Mouse (Mus musculus): ENCODE results near the gene Plcl1. TPM values are rescaled to one million over a fixed set of nuclear protein-coding genes. Genes with fewer than 3 reads are reported as not detected.
"Not testable (repeated sequence)": the region's sequence is repeated elsewhere in the genome, so short reads cannot be mapped to it uniquely, and the experiment has no call there.

Gene Plcl1
- total RNA-seq, 2 experiments from 2014 or later, result not detected

DNA sequence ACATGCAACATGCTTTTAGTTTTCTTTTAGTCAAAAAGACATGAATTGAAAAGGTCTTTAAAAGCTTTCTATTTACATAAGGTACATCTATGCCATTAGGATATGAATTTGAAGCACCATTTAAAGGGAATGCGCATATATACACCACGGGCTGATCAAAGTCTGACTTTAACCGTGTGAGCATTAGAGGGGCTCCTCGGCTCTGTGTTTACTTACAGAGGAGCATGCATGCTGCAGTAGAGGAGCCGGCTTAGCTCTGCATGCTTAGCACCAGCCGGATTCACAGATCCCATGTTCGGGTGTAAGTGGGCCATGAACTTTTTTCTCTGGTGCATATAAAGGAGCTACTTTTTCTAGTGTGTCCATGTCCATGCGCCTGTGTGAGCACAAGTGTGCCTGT, 31.4 kb downstream of the Plcl1 start:
- ATAC-seq (replicated peaks; ENCODE audit: poor library complexity, severe bottlenecking), result no peak

DNA sequence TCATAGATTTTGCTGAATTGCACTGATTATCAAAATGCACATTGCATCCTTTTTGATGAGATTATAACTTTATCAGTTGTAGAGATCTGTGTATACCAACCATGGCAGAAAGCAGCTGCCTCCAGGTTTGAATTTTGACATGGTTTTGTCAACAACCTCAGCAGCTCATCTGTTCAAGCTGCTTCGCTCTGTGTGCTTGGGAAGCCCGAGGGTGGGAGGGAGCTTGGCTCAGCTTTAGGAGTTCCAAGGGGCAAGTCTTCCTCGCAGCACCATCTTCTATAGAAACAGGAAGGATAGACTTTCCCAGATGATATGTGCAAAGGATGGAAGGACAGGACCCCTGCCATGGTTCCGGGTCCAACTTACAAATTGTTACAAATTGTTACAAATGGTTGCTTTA, 32.9 kb downstream of the Plcl1 start:
- ATAC-seq (replicated peaks; ENCODE audit: poor library complexity, severe bottlenecking), result no peak

DNA sequence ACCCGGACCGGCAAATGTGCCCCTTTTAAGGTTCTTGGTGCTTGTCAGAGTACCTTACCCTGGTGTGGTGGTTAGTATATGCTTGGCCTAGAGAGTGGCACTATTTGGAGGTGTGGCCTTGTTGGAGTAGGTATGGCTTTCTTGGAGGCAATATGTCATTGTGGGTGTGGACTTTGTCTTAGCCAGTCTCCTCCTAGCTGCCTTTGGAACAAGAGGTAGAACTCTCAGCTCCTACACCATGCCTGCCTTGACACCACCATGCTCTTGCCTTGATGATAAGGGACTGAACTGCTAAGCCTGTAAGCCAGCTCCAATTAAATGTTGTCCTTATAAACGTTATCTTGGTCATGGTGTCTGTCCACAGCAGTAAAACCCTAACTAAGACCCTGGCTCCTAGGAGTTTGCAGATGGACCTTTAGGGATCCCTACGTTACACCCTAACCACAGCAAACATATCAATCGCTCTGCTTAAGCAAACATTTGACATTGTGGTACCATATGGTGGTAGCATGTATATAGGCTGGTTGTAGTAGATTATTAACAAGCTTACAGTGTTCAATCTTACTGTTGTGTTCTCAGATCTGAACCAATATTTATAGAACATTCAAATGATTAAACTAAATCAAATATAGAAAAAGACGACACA, 39.4 kb downstream of the Plcl1 start:
- ATAC-seq (replicated peaks; ENCODE audit: poor library complexity, severe bottlenecking), result no peak

DNA sequence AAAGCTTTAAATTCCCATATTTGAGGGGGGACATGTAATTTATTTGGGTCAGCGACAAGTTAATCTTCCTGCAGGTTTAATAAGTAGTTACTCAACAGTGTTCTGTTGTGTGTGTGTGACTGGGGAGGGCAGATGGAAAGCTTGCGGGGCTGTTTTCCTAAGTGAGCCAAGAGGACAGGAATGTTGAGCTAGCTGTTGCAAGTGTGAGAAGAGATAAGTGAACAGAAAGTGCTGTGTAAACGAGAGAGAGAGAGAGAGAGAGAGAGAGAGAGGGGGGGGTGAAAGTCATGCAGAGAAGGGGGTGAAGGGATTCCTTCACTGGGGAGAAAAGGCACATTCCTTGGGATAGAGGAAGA, 39.9 kb downstream of the Plcl1 start:
- ATAC-seq (replicated peaks; ENCODE audit: poor library complexity, severe bottlenecking), result no peak

DNA sequence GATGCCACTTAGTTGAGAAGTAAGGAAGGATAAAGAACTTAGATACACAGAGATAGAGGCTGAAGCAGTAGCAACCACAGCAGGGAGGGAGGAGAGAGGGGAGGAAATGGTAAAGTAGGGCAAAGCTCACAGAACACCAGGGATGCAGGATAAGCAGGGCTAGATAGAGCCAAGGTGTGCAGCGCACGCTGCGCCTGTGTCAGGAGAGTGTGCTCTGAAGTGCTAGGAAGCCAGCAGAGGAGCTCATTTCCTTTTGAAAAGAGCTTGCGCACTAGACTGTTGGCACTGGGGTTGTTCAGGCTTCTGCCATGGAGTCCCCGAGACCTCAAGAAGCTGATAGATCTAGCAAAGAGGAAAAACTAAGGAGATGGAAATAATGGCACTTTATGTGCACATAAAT, 40.6 kb downstream of the Plcl1 start:
- ATAC-seq (replicated peaks; ENCODE audit: poor library complexity, severe bottlenecking), result no peak

GRCm38 (mm10) chr1:55446876-55447275, 41.2 kb downstream of the Plcl1 start:
- ATAC-seq (replicated peaks; ENCODE audit: poor library complexity, severe bottlenecking), result no peak

GRCm38 (mm10) chr1:55447661-55448060, 41.9 kb downstream of the Plcl1 start:
- ATAC-seq (replicated peaks; ENCODE audit: poor library complexity, severe bottlenecking), result peak; percentile 58; the same call in 1 of the 2 replicates

GRCm38 (mm10) chr1:55448104-55448503, 42.4 kb downstream of the Plcl1 start:
- ATAC-seq (replicated peaks; ENCODE audit: poor library complexity, severe bottlenecking), result no peak

DNA sequence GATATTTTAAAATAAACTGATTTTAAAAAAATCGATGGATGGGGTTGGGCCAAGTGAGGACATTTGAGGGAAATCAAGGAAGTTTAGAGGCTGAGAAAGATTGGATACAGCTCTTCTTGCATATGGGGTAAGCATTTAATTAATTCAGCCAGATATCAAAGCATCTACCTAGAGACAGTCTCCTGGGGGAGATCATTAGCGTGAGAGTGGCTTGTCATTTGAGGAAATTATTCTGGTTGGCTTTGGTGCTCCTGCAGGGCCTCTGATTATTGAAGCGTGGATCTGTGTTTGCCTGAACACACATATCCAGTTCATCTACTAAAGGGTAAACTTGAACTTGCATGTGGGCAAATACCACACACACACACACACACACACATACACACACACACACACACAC, 44.1 kb downstream of the Plcl1 start:
- no peak for ATAC-seq (replicated peaks; ENCODE audit: poor library complexity, severe bottlenecking)

DNA sequence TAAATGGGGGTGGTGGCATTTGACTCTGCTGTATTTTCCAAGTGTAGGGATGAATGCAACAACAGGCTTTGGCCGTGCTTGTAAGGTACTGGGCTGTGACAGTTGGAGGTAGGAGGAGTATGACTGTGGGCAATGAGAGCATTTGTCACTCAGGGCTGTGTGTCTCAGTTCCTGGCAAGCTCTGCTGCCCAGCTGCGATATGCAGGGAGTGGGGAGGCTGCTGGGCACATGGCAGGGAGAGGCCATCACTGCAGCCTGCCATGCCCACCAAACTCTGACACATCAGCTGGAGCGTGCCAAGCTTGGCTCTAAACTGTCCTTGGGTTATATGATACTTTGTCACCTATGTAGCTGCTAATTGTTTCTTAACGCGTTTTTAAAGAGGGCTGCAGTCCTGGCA, 48.4 kb downstream of the Plcl1 start:
- ATAC-seq (replicated peaks; ENCODE audit: poor library complexity, severe bottlenecking), result no peak

DNA sequence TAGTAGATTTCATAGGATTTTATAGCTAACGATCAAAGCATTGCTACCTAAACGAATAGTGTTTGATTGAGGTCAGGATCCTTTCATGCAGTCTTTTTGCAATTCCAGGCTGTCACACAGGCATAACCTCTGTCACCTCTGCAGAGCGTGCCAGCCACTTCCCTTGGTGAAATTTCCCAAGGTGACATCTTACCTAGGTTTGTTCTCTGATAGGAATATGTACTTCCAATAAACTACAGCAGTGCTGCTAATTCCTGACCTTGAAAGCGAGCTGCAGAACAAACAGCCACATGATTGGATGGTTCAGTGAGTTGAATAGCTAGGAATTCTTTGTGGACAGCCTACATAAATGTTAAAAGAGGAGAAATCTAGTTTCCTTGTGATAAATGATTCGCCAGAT, 56.6 kb downstream of the Plcl1 start:
- ATAC-seq (replicated peaks; ENCODE audit: poor library complexity, severe bottlenecking), result no peak

- ATAC-seq (replicated peaks; ENCODE audit: poor library complexity, severe bottlenecking), result no peak
Observed at GRCm38 (mm10) chr1:55473756-55474155, 68.0 kb downstream of the Plcl1 start.

DNA sequence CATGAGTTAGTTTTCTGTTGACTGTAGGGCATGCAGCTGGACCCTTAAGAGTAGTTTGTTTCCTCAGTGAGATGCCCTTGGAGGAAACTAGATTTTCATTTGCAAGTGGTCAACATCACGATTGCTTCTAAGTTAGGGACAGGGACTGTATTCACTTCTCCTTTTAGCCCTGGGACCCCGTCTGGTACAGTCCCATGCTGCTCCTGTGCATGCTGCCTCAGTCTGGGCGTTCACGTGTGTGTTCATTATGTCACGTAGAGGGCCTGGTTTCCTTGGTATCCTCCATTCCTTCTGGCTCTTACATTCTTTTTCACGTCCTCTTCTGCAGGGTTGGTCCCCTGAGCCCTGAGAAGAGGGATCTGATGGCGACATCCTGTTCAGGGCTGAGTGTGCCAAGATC, 69.3 kb downstream of the Plcl1 start:
- ATAC-seq (replicated peaks; ENCODE audit: poor library complexity, severe bottlenecking), result 0 out of 2 replicates have a peak, but pooled peaks have one; percentile 22

DNA sequence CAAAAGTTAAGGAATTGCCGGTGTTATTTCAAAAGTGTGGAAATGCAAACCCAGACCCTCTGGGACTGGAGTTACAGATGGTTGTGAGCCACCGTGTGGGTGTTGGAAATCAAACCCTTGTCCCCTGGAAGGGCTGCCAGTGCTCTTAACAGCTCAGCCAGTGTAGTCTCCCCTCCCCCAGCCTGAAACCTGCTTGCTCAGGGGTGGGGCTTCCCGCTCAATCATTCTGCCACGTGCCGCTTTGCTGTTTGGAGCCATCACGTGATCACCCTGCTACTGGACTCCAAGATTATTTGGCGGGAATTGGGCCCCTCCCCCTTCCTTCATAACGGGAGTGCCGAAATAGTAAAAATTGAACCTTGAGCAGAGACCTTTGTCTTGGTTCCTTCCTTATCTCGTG, 81.7 kb downstream of the Plcl1 start:
- ATAC-seq (replicated peaks; ENCODE audit: poor library complexity, severe bottlenecking), result not testable (repeated sequence)

- peak; percentile 77 for ATAC-seq (replicated peaks; ENCODE audit: poor library complexity, severe bottlenecking)
Observed at GRCm38 (mm10) chr1:55488261-55488660, 82.5 kb downstream of the Plcl1 start.

DNA sequence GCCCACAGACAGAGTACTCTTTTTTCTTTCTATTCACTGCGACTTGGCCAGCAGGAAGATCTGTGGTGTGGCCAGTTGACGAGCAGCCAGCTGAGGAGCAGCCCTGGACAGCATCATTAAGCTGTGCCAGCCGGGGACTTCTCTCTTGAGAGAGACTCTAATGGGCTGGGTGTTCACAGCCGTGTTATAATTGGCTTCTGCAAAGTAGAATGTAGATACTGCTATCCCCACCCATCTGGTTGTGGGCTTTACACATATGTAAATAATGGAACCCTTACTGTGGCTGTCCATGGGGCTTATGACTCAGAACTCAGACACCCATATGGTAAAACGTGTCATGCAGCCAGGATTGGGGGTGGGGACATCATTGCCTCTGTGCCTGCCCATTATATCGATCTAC, 83.6 kb downstream of the Plcl1 start:
- ATAC-seq (replicated peaks; ENCODE audit: poor library complexity, severe bottlenecking), result no peak

DNA sequence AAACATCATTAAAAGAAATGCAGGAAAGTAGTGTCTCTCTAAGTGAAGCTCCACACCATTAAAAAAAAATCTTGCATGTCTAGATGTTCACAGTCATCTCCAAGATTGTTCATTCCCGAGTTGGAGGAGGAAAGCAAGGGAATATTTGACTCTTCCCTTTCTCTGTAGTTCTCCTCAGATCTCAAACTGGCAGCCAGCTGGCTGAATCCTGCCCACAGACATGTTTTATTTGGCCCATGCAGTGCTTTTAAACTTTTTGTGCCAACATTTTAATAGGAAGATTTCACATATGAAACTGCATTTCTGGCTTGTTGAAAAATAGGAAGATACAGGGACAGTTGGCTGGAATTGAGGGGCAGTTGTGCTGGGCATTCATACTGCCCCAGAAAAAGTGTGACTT, 94.2 kb downstream of the Plcl1 start:
- no peak for ATAC-seq (replicated peaks; ENCODE audit: poor library complexity, severe bottlenecking)

DNA sequence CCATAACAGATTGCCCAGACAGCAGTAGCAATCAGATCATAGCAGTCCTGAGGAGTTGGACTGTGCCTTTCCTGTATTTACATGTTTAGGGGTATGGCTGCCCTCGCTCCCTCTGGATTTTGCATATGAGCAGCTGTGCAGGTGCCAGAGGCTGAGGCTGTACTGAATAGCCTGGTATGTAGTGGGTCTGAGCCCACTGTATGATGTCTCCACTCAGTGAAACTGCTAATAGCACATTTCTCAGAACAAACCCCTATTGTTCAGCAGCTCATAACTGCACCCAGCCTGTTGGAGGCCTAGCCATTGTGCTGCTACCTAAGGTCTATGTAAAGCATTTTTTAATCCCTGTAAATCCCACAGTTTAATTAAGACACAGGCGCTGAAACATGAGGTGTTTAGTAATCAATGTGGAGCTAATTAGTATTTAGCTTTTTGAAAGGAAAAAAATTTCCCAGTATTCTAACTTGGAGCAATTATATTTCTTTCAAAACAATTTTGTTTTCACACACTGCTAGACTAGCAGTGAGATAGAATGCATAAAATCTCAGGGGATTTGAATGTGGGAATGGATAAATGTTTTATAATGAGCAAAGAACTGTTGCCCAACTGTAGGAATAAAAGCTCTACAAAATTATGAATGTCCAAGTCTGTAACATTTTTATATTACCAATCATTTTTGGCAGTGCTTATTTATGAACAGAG, 95.4 kb downstream of the Plcl1 start:
- no peak for ATAC-seq (replicated peaks; ENCODE audit: poor library complexity, severe bottlenecking)

DNA sequence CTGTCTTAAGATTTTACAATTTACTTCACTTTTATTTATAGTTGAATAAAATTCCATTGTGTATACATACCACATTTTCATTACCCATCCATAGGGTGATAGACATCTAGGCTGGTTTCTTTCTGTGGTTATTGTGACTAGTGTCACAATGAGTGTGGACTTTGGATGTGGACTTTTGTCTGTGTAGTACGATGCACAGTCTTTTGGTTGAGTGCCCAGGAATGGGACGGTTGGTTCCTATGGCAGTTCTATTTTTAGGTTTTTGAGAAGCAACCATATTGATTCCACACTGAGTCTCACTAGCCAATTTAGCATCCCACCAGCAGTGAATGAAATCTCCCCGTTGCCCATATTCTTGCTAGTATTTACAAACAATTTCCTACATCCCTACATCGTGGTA, 100.1 kb downstream of the Plcl1 start:
- no peak for ATAC-seq (replicated peaks; ENCODE audit: poor library complexity, severe bottlenecking)

DNA sequence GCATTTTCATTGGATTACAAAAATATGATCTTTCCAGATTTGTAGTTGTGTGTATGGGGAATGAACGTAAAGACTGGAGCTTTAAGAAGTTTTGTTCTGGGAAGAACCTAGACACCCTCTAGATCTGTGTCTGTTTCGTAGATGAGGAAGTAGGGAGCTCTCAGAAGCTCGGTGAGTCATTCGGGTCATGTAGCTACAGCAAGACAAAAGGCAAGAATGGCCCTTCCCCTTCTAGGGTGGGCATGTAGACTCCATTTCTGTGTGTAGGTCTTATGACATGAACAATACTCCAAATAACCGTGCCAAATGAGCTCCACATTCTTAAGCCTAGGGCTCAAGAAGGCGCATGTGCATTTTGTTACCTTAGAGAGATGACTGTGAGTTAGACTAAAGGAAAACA, 101.3 kb downstream of the Plcl1 start:
- ATAC-seq (replicated peaks; ENCODE audit: poor library complexity, severe bottlenecking), result peak; percentile 96

- no peak for ATAC-seq (replicated peaks; ENCODE audit: poor library complexity, severe bottlenecking)
Observed at GRCm38 (mm10) chr1:55509587-55509986, 103.9 kb downstream of the Plcl1 start.

GRCm38 (mm10) chr1:55512165-55512564, 106.4 kb downstream of the Plcl1 start:
- no peak for ATAC-seq (replicated peaks; ENCODE audit: poor library complexity, severe bottlenecking)
